20 mouse cellular contexts compared by ENCODE assay signal in genomic region chr19:19058201-19058600, GRCm38 (mm10). TPM values are rescaled to one million over a fixed set of nuclear protein-coding genes. Genes with fewer than 3 reads are reported as not detected.
DNase-seq lines count a peak whose midpoint lies in the region; ATAC-seq and TF ChIP-seq lines count a peak whose summit lies in the region.
"Had no signal": no experiment of that assay in that cellular context is flagged by ENCODE, and none has a peak within 500 bp of the region (broad histone marks: within the 10 kb centered on the region; RNA-seq: fewer than 3 reads in every experiment).

No protein-coding gene starts in this region.

- no peak for TF ChIP-seq CTCF in brain, embryonic 14.5 days (IDR thresholded peaks at IDR 0.05; ENCODE audit: borderline replicate concordance, extremely low read depth, insufficient read depth, insufficient read length)
- no peak for TF ChIP-seq CTCF in gastrocnemius, adult 2 months (IDR thresholded peaks at IDR 0.05)

- H3K27me3 ChIP-seq in forebrain, embryonic 12.5 days = no peaks in the 10 kb centered on the region
- no peaks in the 10 kb centered on the region for H3K27me3 ChIP-seq in hindbrain, embryonic 14.5 days (ENCODE audit: control insufficient read depth, insufficient read depth, low read length)
- no peaks in the 10 kb centered on the region for H3K27me3 ChIP-seq in midbrain, embryonic 16.5 days (ENCODE audit: control insufficient read depth, insufficient read depth, low read depth, low read length)
- H3K27me3 ChIP-seq: heart, embryonic 15.5 days had no signal

- H3K36me3 ChIP-seq in forebrain, embryonic 12.5 days (replicated peaks) = no peaks in the 10 kb centered on the region
- H3K36me3 ChIP-seq in hindbrain, embryonic 14.5 days (replicated peaks; ENCODE audit: control insufficient read depth, insufficient read depth) = no peaks in the 10 kb centered on the region
- no peaks in the 10 kb centered on the region for H3K36me3 ChIP-seq in midbrain, embryonic 16.5 days (ENCODE audit: control insufficient read depth, insufficient read depth, low read length)
- H3K36me3 ChIP-seq: heart, embryonic 15.5 days had no signal

- H3K4me3 ChIP-seq in forebrain, embryonic 12.5 days (replicated peaks) = no peak overlapping the region
- H3K4me3 ChIP-seq in hindbrain, embryonic 14.5 days (replicated peaks; ENCODE audit: low read length) = no peak overlapping the region
- H3K4me3 ChIP-seq in midbrain, embryonic 16.5 days (ENCODE audit: low read depth, low read length) = no peak overlapping the region
- no peak overlapping the region for H3K4me3 ChIP-seq in gastrocnemius, adult 2 months
- H3K4me3 ChIP-seq: heart, adult 2 months; heart, embryonic 15.5 days had no signal

- peaks cover 13% of the 10 kb centered on the region for H3K4me1 ChIP-seq in forebrain, embryonic 12.5 days
- 0 out of 2 replicates have a peak, but pooled peaks cover 8% of the 10 kb centered on the region for H3K4me1 ChIP-seq in hindbrain, embryonic 14.5 days (replicated peaks; ENCODE audit: control insufficient read depth, insufficient read depth, low read length)
- H3K4me1 ChIP-seq in midbrain, embryonic 16.5 days (ENCODE audit: control insufficient read depth, insufficient read depth, low read length) = peaks cover 22% of the 10 kb centered on the region
- H3K4me1 ChIP-seq: heart, embryonic 15.5 days had no signal

- WGBS in forebrain, embryonic 12.5 days = 52% methylated on average over 8 of the region's 8 CpGs
- 58% methylated on average over 8 of the region's 8 CpGs for WGBS in hindbrain, embryonic 14.5 days
- WGBS in midbrain, embryonic 16.5 days = 36% methylated on average over 8 of the region's 8 CpGs

- H3K9me3 ChIP-seq in forebrain, embryonic 12.5 days = no peaks in the 10 kb centered on the region
- no peaks in the 10 kb centered on the region for H3K9me3 ChIP-seq in hindbrain, embryonic 14.5 days (ENCODE audit: control insufficient read depth, low read length)
- H3K9me3 ChIP-seq in midbrain, embryonic 16.5 days (replicated peaks; ENCODE audit: control insufficient read depth, low read length, poor library complexity, severe bottlenecking) = no peaks in the 10 kb centered on the region
- H3K9me3 ChIP-seq: heart, embryonic 15.5 days had no signal

- peak overlapping the region; percentile 66; the same call in 1 of the 2 replicates for H3K27ac ChIP-seq in forebrain, embryonic 12.5 days
- H3K27ac ChIP-seq in hindbrain, embryonic 14.5 days = no peak overlapping the region
- no peak overlapping the region for H3K27ac ChIP-seq in midbrain, embryonic 16.5 days (ENCODE audit: low read length)
- no peak overlapping the region for H3K27ac ChIP-seq in gastrocnemius, adult 2 months
- H3K27ac ChIP-seq: heart, adult 2 months; heart, embryonic 15.5 days; macrophage had no signal

- TF ChIP-seq POLR2A in brain, embryonic 14.5 days (IDR thresholded peaks at IDR 0.05; ENCODE audit: borderline replicate concordance, extremely low read depth, insufficient read depth, insufficient read length, poor library complexity, severe bottlenecking) = no peak

- ATAC-seq in forebrain, embryonic 12.5 days (ENCODE audit: low FRiP score) = peak; percentile 72
- ATAC-seq in hindbrain, embryonic 14.5 days (ENCODE audit: low FRiP score) = 0 out of 2 replicates have a peak, but pooled peaks have one; percentile 40
- peak; percentile 64 for ATAC-seq in midbrain, embryonic 16.5 days
- no peak for ATAC-seq in megakaryocyte progenitor cell, adult 5-6 weeks (replicated peaks; ENCODE audit: poor library complexity)

- no peak overlapping the region for H3K4me2 ChIP-seq in forebrain, embryonic 12.5 days
- H3K4me2 ChIP-seq in hindbrain, embryonic 14.5 days (replicated peaks) = peak overlapping the region; percentile 1
- H3K4me2 ChIP-seq in midbrain, embryonic 16.5 days (ENCODE audit: low read length) = peak overlapping the region; percentile 34
- H3K4me2 ChIP-seq: heart, embryonic 15.5 days; lung, embryonic 14.5 days had no signal

- peak; percentile 84 for DNase-seq in brain, embryonic 14.5 days (ENCODE audit: low read depth)
- peak; percentile 50 for DNase-seq in hindbrain, embryonic 14.5 days (ENCODE audit: low spot score)
- DNase-seq in gastrocnemius, adult 2 months = no peak
- DNase-seq in kidney, postnatal 4 days = no peak
- DNase-seq: cerebellum, postnatal 10 days; gastrocnemius, postnatal 14 days; heart, adult 2 months; kidney, adult 2 months; kidney, postnatal 36 days; layer of hippocampus, postnatal 36 days; left cerebral cortex, postnatal 4 days; lung, embryonic 14.5 days; right cerebral cortex, postnatal 25 days; thymus, postnatal 14 days had no signal

- no peak overlapping the region for H3K9ac ChIP-seq in forebrain, embryonic 12.5 days
- no peak overlapping the region for H3K9ac ChIP-seq in hindbrain, embryonic 14.5 days
- no peak overlapping the region for H3K9ac ChIP-seq in midbrain, embryonic 16.5 days (ENCODE audit: low read depth, low read length)
- H3K9ac ChIP-seq: heart, embryonic 15.5 days; lung, embryonic 14.5 days had no signal

- intact Hi-C loops in gastrocnemius, adult 2 months (cut with DNase I) = no loop called here

RNA-seq across cellular contexts. Expression of gene Rorb, which starts 52.8 kb away (rescaled TPM):
- 2.2 and 4.5 TPM in 2 replicates for polyA plus RNA-seq in brain, embryonic 14.5 days (2012; rRNA removed)
- polyA plus RNA-seq in forebrain, embryonic 12.5 days (2016; fragmentation: Nextera tagmentation; extraction: Ambion mirVana) = 7.1 and 7.8 TPM in 2 replicates
- 13.7 and 14.9 TPM in 2 replicates for polyA plus RNA-seq in hindbrain, embryonic 14.5 days (2014; fragmentation: Nextera tagmentation; extraction: Ambion mirVana)
- polyA plus RNA-seq in midbrain, embryonic 16.5 days (2015; fragmentation: Nextera tagmentation; extraction: Ambion mirVana) = 18.4 and 23.0 TPM in 2 replicates
- under 1 TPM; 0.08 to 0.22 TPM for total RNA-seq in gastrocnemius, adult 2 months (2021)
- total RNA-seq in megakaryocyte progenitor cell, adult 5-6 weeks (2015) = not detected in 2 replicates
- total RNA-seq in megakaryocyte progenitor cell, adult 5-6 weeks (2017) = under 0.01 TPM in 1 of 2 replicates, not detected in the other
- total RNA-seq: liver, adult 2 months had no signal
- polyA plus RNA-seq: liver, adult 2 months; macrophage had no signal

Comparison
In these comparisons a context has a peak if more than half of its experiments do, and no peak if none do; other contexts are left out.
1. DNase-seq: peak in brain, embryonic 14.5 days (single experiment) and hindbrain, embryonic 14.5 days (single experiment); none in gastrocnemius, adult 2 months (single experiment) and kidney, postnatal 4 days (0 of 2).